In the genomic region with DNA sequence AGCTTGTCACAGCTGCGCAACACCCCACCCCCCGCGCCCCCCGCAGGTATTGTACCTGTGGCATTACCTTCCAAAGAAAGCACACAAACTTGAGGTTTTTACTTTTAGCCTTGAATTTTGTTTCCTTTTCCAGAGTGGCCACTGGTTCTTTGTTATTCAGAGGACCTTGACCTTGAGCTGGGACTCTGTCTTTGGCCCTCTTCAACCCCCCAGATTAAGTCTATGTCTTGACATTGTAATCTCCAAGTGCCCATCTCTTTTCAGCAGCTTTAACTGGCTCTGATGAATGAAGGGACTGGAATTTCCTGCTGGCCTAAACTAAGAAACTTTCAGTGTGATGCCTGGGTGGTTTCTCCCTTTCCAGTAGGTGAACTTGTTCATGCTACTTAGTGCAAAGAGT, we compare ENCODE assay signal across 9 mouse cellular contexts. TPM values are rescaled to one million over a fixed set of nuclear protein-coding genes. Genes with fewer than 3 reads are reported as not detected.
DNase-seq lines count a peak whose midpoint lies in the region; ATAC-seq lines count a peak whose summit lies in the region.
"Had no signal": no experiment of that assay in that cellular context is flagged by ENCODE, and none has a peak within 500 bp of the region (broad histone marks: within the 10 kb centered on the region; RNA-seq: fewer than 3 reads in every experiment).

No protein-coding gene starts in this region.

- no peaks in the 10 kb centered on the region for H3K9me3 ChIP-seq in kidney, embryonic 14.5 days (ENCODE audit: control insufficient read depth, low read length)
- H3K9me3 ChIP-seq in embryonic facial prominence, embryonic 14.5 days (ENCODE audit: control insufficient read depth, low read length) = no peaks in the 10 kb centered on the region
- H3K9me3 ChIP-seq in limb, embryonic 10.5 days (replicated peaks) = no peaks in the 10 kb centered on the region
- no peaks in the 10 kb centered on the region for H3K9me3 ChIP-seq in neural tube, embryonic 13.5 days

- peaks cover 8% of the 10 kb centered on the region; the same call in 1 of the 2 replicates for H3K4me1 ChIP-seq in kidney, embryonic 14.5 days (ENCODE audit: control insufficient read depth, insufficient read depth, low read length)
- H3K4me1 ChIP-seq in embryonic facial prominence, embryonic 14.5 days (ENCODE audit: control insufficient read depth, insufficient read depth, low read length) = no peaks in the 10 kb centered on the region
- peaks cover 21% of the 10 kb centered on the region for H3K4me1 ChIP-seq in limb, embryonic 10.5 days
- H3K4me1 ChIP-seq in neural tube, embryonic 13.5 days (replicated peaks) = peaks cover 8% of the 10 kb centered on the region

- peak overlapping the region; percentile 93 for H3K4me2 ChIP-seq in kidney, embryonic 14.5 days (replicated peaks; ENCODE audit: low read depth, low read length)
- H3K4me2 ChIP-seq in embryonic facial prominence, embryonic 14.5 days (ENCODE audit: low read depth, low read length) = peak overlapping the region; percentile 91
- peak overlapping the region; percentile 95 for H3K4me2 ChIP-seq in neural tube, embryonic 13.5 days

- peak overlapping the region; percentile 75; the same call in 1 of the 2 replicates for H3K9ac ChIP-seq in kidney, embryonic 14.5 days (ENCODE audit: low read depth, low read length)
- peak overlapping the region; percentile 88; the same call in 1 of the 2 replicates for H3K9ac ChIP-seq in embryonic facial prominence, embryonic 14.5 days (ENCODE audit: low read depth, low read length)
- H3K9ac ChIP-seq in neural tube, embryonic 13.5 days = peak overlapping the region; percentile 85

- ATAC-seq in kidney, embryonic 14.5 days (ENCODE audit: low FRiP score, low TSS enrichment) = no peak
- no peak for ATAC-seq in embryonic facial prominence, embryonic 14.5 days (ENCODE audit: low read depth)
- no peak for ATAC-seq in neural tube, embryonic 13.5 days (ENCODE audit: low read depth)

- no peak overlapping the region for H3K27ac ChIP-seq in kidney, embryonic 14.5 days (ENCODE audit: low read depth, low read length)
- H3K27ac ChIP-seq in embryonic facial prominence, embryonic 14.5 days (replicated peaks; ENCODE audit: low read depth, low read length) = no peak overlapping the region
- peak overlapping the region; percentile 97; the same call in 1 of the 2 replicates for H3K27ac ChIP-seq in limb, embryonic 10.5 days
- no peak overlapping the region for H3K27ac ChIP-seq in neural tube, embryonic 13.5 days (replicated peaks)

- no peak for DNase-seq in kidney, postnatal 4 days
- DNase-seq in embryonic facial prominence, embryonic 14.5 days (ENCODE audit: low spot score) = no peak
- DNase-seq in limb, embryonic 10.5 days (ENCODE audit: low spot score) = no peak
- no peak for DNase-seq in gastrocnemius, postnatal 10 days
- no peak for DNase-seq in urinary bladder, postnatal 14 days (ENCODE audit: low spot score)
- no peak for DNase-seq in layer of hippocampus, adult 18-20 months (ENCODE audit: low spot score in 2 of 2)

- peak overlapping the region; percentile 86 for H3K4me3 ChIP-seq in kidney, embryonic 14.5 days (ENCODE audit: low read length)
- H3K4me3 ChIP-seq in embryonic facial prominence, embryonic 14.5 days (ENCODE audit: low read depth, low read length) = peak overlapping the region; percentile 84
- H3K4me3 ChIP-seq in limb, embryonic 10.5 days = peak overlapping the region; percentile 86
- H3K4me3 ChIP-seq in neural tube, embryonic 13.5 days = peak overlapping the region; percentile 84

- 16% methylated on average over 4 of the region's 4 CpGs for WGBS in kidney, embryonic 14.5 days
- 20% methylated on average over 4 of the region's 4 CpGs for WGBS in embryonic facial prominence, embryonic 14.5 days
- 19% methylated on average over 4 of the region's 4 CpGs for WGBS in limb, embryonic 10.5 days
- WGBS in neural tube, embryonic 13.5 days = 26% methylated on average over 4 of the region's 4 CpGs

- H3K36me3 ChIP-seq in kidney, embryonic 14.5 days (ENCODE audit: control insufficient read depth, insufficient read depth, low read length) = no peaks in the 10 kb centered on the region
- no peaks in the 10 kb centered on the region for H3K36me3 ChIP-seq in embryonic facial prominence, embryonic 14.5 days (ENCODE audit: control insufficient read depth, insufficient read depth, low read length)
- no peaks in the 10 kb centered on the region for H3K36me3 ChIP-seq in limb, embryonic 10.5 days
- H3K36me3 ChIP-seq in neural tube, embryonic 13.5 days = no peaks in the 10 kb centered on the region

- no peaks in the 10 kb centered on the region for H3K27me3 ChIP-seq in kidney, embryonic 14.5 days (ENCODE audit: control insufficient read depth, insufficient read depth, low read length)
- H3K27me3 ChIP-seq in embryonic facial prominence, embryonic 14.5 days (replicated peaks; ENCODE audit: control insufficient read depth, insufficient read depth, low read length) = no peaks in the 10 kb centered on the region
- H3K27me3 ChIP-seq in limb, embryonic 10.5 days (ENCODE audit: low read depth, poor library complexity, severe bottlenecking) = 0 out of 2 replicates have a peak, but pooled peaks cover 6% of the 10 kb centered on the region
- peaks cover 12% of the 10 kb centered on the region; the same call in 1 of the 2 replicates for H3K27me3 ChIP-seq in neural tube, embryonic 13.5 days
- H3K27me3 ChIP-seq: CH12.LX had no signal

RNA-seq across cellular contexts. Expression of a gene that starts 0.9 kb away (rescaled TPM):
- polyA plus RNA-seq in kidney, embryonic 14.5 days (2014; fragmentation: Nextera tagmentation; extraction: Ambion mirVana) = 9.8 and 11.9 TPM in 2 replicates
- polyA plus RNA-seq in embryonic facial prominence, embryonic 14.5 days (2014; fragmentation: Nextera tagmentation; extraction: Ambion mirVana) = 12.9 and 14.9 TPM in 2 replicates
- 7.8 and 8.6 TPM in 2 replicates for polyA plus RNA-seq in limb, embryonic 10.5 days (2016; fragmentation: Nextera tagmentation; extraction: Ambion mirVana)
- polyA plus RNA-seq in neural tube, embryonic 13.5 days (2015; fragmentation: Nextera tagmentation; extraction: Ambion mirVana) = 18.4 and 19.3 TPM in 2 replicates
- 10 to 100 TPM in 1 of 2 experiments, 1 to 10 TPM in 1; 8.8 to 12.9 TPM for total RNA-seq in gastrocnemius, postnatal 10 days (2021)
- 10 to 100 TPM; 43.8 to 45.4 TPM for total RNA-seq in layer of hippocampus, adult 18-20 months (2021)
